Mouse (Mus musculus) liver, embryonic 14.5 days (tissue): Measurements from ENCODE around the gene Rbpjl.

Source experiments
- CTCF ChIP-seq: IDR thresholded peaks from 2 replicates; pipeline ENCODE4 v1.5.1; 2016; ENCODE audit warnings: antibody characterized with exemption, low read depth, control low read depth
- EP300 ChIP-seq: IDR thresholded peaks from 2 replicates; pipeline ENCODE4 v1.6.1; 2016; ENCODE audit warnings: antibody characterized with exemption, low read depth

DNA sequence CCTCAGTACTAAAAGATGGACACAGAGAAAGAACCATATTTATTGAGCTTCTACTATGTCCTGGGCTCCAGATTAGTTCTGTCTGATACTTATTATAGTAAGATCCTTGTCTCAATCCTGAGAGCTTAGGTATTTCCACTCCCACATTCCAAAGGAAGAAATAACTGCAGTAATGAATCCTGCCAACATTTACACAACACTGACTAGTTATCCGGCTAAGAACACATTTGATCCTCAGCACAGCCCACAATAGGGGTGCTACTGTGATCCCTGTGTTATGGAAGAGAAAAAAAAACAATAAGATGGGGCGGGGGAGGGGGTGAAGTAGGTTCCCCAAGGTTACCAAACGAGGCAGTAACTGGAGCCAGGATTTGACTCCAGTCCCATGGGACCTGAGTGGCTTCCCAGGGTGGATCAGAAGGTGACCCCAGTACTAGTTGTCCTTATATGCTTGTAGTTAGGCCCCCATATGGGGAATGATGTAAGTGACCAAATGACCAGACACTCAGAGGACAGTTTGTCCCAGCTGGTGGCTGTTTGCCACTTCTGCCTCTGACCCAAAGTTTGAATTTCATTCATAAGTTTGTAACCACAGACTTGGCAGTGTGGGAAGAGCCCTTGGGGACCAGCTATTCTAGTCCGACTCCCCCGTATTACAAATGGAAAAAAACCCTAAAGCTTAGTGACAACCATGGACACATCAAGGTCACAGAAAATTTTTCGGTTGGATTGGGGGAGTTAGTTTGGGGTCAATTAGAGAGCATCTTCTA is 52.7 kb downstream of the Rbpjl start:
- TF ChIP-seq CTCF (no peak), EP300 (no peak)
